Mouse (Mus musculus): ENCODE measurements around the gene 4930523C07Rik. TPM values are rescaled to one million over a fixed set of nuclear protein-coding genes. Genes with fewer than 3 reads are reported as not detected.
A peak's percentile ranks its signal among the peaks of the same experiment; 100 is the strongest.

4930523C07Rik gene
- 8.4 and 9.5 TPM in 2 replicates for polyA plus RNA-seq (2012; rRNA removed)

DNA sequence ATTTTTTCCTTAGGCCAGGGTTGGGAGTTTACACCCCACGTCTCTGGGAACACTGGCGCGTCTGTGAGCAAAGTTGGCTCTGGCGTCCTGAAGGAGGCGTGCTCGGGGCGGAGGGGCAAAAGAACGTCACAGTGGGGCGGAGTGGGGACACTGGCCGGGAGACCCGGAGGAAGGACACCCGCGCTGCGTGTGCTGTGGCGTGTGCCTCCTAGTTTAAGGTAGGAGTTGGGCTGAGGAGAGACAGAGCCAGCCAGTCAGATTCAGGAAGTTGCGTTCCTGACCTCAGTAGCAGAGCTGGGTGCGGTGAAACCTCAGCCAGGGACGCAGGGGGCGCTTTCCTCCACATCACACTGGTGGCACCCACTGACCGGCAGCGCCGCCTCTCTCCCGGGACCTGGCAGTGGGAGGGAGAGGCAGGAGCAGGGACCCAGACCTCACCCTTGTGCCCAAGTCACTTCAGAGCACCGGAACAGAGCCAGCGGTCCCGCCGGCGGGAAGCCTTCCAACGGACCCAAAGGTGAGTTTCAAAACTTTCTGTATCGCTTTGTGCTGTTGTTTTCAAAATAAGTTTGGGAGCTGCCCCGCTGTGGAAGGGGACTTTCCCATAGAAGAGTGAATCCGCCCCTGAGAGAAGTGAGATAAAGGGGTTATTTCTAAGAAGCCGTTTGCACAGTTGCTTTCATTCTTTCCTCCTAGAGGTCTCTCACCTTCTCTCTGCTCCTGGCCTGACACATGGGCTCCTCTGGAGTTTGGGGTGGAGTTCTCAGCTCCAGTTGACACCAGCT lies at the start of gene 4930523C07Rik:
Gene 4930523C07Rik (plus strand): TSS at position 146 of the 785 bp plus-strand sequence.
- DNase-seq = peak; percentile 86
- H3K4me3 ChIP-seq (ENCODE audit: insufficient read depth, low read depth, low read length) = peak within 1 kb of the TSS; percentile 72
- no peaks in the 10 kb centered on the region for H3K36me3 ChIP-seq (ENCODE audit: control insufficient read depth, insufficient read depth, low read length)
- no peaks in the 10 kb centered on the region for H3K27me3 ChIP-seq (replicated peaks; ENCODE audit: control insufficient read depth, insufficient read depth, low read length)
- TF ChIP-seq POLR2A (IDR thresholded peaks at IDR 0.05; ENCODE audit: low read depth, low read length) (peak; percentile 63), CTCF (conservative IDR thresholded peaks at IDR 0.05; ENCODE audit: insufficient read depth, insufficient read length, low read depth, low read length) (peak; percentile 54)
- 1% methylated on average over 33 of the region's 33 CpGs for WGBS
- H3K4me1 ChIP-seq (ENCODE audit: control insufficient read depth, insufficient read depth, low read length) = peaks cover 9% of the 10 kb centered on the region; the same call in 1 of the 2 replicates
- peak within 1 kb of the TSS; percentile 61 for H3K27ac ChIP-seq (ENCODE audit: insufficient read depth, low read depth, low read length)

DNA sequence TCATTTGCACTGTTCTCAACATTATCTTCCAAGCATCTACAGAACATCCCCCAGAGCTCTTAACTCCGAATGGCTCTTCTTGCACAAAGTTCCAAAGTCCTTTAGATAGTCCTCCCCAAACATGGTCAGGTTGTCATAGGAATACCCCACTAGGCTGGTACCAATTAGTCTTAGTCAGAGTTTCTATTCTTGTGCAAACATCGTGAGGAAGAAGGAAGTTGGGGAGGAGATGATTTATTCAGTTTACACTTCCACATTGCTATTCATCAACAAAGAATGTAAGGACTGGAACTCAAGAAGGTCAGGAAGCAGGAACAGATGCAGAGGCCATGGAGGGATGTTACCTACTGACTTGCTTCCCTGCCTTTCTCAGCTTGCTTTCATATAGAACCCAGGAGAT lies 46.9 kb upstream of the 4930523C07Rik start:
- Histone ChIP-seq H3K4me3 (ENCODE audit: insufficient read depth, low read depth, low read length) (no peak overlapping the region), H3K4me1 (ENCODE audit: control insufficient read depth, insufficient read depth, low read length) (no peaks in the 10 kb centered on the region), H3K27ac (ENCODE audit: insufficient read depth, low read depth, low read length) (no peak overlapping the region), H3K36me3 (ENCODE audit: control insufficient read depth, insufficient read depth, low read length) (no peaks in the 10 kb centered on the region), H3K27me3 (replicated peaks; ENCODE audit: control insufficient read depth, insufficient read depth, low read length) (no peaks in the 10 kb centered on the region)
- no peak for TF ChIP-seq CTCF (conservative IDR thresholded peaks at IDR 0.05; ENCODE audit: insufficient read depth, insufficient read length, low read depth, low read length)
- TF ChIP-seq POLR2A (IDR thresholded peaks at IDR 0.05; ENCODE audit: low read depth, low read length) = no peak
- WGBS = 39% methylated on average over 2 of the region's 2 CpGs
- DNase-seq = no peak

DNA sequence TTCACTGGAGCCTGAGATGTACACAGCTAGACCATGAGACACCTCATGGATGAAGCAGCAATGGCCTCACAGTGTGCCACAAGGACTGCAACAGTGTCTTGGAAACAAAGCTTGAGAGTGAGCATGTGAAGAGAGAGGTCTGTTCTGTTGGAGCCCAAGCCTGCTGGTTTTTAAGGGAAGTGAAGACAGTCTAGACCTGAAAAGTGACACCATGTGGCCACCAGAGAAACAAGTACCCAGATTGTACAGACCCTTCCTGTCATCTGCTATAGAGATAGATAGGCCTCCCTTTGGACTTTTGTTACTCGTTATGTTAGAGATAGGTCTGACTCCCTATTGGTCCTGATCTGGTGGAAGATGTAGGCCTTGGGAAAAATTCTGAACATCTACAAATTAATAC lies 45.8 kb upstream of the 4930523C07Rik start:
- no peaks in the 10 kb centered on the region for H3K36me3 ChIP-seq (ENCODE audit: control insufficient read depth, insufficient read depth, low read length)
- no peak overlapping the region for H3K4me3 ChIP-seq (ENCODE audit: insufficient read depth, low read depth, low read length)
- H3K27me3 ChIP-seq (replicated peaks; ENCODE audit: control insufficient read depth, insufficient read depth, low read length) = no peaks in the 10 kb centered on the region
- no peaks in the 10 kb centered on the region for H3K4me1 ChIP-seq (ENCODE audit: control insufficient read depth, insufficient read depth, low read length)
- no peak overlapping the region for H3K27ac ChIP-seq (ENCODE audit: insufficient read depth, low read depth, low read length)
- TF ChIP-seq POLR2A (IDR thresholded peaks at IDR 0.05; ENCODE audit: low read depth, low read length) (no peak), CTCF (conservative IDR thresholded peaks at IDR 0.05; ENCODE audit: insufficient read depth, insufficient read length, low read depth, low read length) (no peak)
- 84% methylated on average over 1 of the region's 1 CpGs for WGBS
- no peak for DNase-seq

DNA sequence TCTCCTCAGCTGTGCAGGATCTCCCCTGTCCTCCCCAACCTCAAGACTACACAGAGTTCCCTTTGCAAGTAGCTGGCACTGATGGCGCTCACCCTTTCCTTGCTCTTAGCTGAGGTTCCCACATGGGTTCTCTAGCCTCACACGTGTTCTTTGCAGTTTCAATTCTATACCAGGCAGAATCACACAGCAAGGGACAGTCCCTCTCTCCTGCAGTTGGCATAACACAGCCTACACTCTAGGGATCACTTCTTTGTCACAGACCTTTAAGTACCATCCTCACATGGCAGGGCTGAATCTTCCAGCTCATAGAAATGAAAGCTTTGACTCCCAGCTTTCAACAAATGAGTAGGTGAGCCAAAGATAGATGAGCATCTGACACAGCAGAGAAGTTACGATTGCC lies 45.0 kb upstream of the 4930523C07Rik start:
- H3K27me3 ChIP-seq (replicated peaks; ENCODE audit: control insufficient read depth, insufficient read depth, low read length) = no peaks in the 10 kb centered on the region
- no peak for TF ChIP-seq CTCF (conservative IDR thresholded peaks at IDR 0.05; ENCODE audit: insufficient read depth, insufficient read length, low read depth, low read length)
- no peak for TF ChIP-seq POLR2A (IDR thresholded peaks at IDR 0.05; ENCODE audit: low read depth, low read length)
- H3K36me3 ChIP-seq (ENCODE audit: control insufficient read depth, insufficient read depth, low read length) = no peaks in the 10 kb centered on the region
- H3K4me3 ChIP-seq (ENCODE audit: insufficient read depth, low read depth, low read length) = no peak overlapping the region
- no peaks in the 10 kb centered on the region for H3K4me1 ChIP-seq (ENCODE audit: control insufficient read depth, insufficient read depth, low read length)
- WGBS = 84% methylated on average over 3 of the region's 3 CpGs
- H3K27ac ChIP-seq (ENCODE audit: insufficient read depth, low read depth, low read length) = no peak overlapping the region
- no peak for DNase-seq

DNA sequence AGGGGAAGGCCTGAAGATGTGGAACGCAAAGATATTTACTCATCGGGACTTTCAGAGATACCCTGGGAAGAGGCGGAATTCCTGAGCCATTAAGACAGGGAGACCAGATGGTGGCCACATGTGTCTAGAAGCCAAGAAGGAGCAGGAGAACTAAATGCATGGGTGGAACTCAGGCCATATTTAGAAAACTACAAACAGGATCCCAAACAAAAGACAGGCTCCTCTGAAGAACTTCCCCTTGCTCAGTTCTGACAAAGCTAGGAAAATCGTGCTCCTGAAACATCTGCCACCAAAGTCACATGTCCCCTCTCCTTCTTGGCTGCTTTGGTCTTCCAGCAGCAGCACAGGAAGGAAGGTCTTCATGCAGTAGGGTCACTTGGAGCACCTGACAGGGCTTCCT lies 38.9 kb upstream of the 4930523C07Rik start:
- H3K4me1 ChIP-seq (ENCODE audit: control insufficient read depth, insufficient read depth, low read length) = no peaks in the 10 kb centered on the region
- TF ChIP-seq POLR2A (IDR thresholded peaks at IDR 0.05; ENCODE audit: low read depth, low read length) (no peak), CTCF (conservative IDR thresholded peaks at IDR 0.05; ENCODE audit: insufficient read depth, insufficient read length, low read depth, low read length) (no peak)
- H3K4me3 ChIP-seq (ENCODE audit: insufficient read depth, low read depth, low read length) = no peak overlapping the region
- no peaks in the 10 kb centered on the region for H3K36me3 ChIP-seq (ENCODE audit: control insufficient read depth, insufficient read depth, low read length)
- H3K27ac ChIP-seq (ENCODE audit: insufficient read depth, low read depth, low read length) = no peak overlapping the region
- H3K27me3 ChIP-seq (replicated peaks; ENCODE audit: control insufficient read depth, insufficient read depth, low read length) = no peaks in the 10 kb centered on the region
- no peak for DNase-seq
- WGBS = 81% methylated on average over 4 of the region's 4 CpGs

DNA sequence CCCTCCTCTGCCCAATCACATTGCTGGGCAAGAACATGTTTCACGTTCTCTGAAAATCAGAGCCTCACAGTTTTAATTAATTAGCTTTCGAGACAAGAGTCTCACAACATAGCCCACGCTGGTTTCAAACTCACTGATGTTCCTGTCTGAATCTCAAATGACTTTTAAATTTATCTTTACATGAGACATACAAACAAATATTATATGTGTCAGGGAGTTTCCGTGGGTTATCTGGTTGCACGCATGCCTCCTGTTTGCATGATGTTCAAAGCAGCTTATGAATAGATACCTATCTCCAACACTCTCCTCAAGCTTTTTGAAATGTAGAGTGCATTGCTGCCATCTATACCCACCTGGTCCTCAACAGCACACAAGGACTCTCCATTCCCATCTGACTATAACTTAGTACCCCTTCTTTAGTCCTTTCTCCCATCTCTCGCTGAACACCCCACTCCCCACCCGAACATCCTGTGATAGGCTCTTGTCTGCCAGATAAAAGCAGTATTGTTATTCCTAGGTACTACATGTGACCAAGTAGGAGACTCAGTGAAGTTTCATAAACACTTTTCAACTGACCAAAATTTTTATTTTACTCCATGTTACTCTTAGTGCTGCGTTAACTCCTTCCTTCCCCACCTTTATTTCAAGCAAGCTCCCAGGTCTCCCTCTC lies 37.1 kb upstream of the 4930523C07Rik start:
- TF ChIP-seq POLR2A (IDR thresholded peaks at IDR 0.05; ENCODE audit: low read depth, low read length) = no peak
- TF ChIP-seq CTCF (conservative IDR thresholded peaks at IDR 0.05; ENCODE audit: insufficient read depth, insufficient read length, low read depth, low read length) = no peak
- 90% methylated on average over 8 of the region's 8 CpGs for WGBS
- H3K36me3 ChIP-seq (ENCODE audit: control insufficient read depth, insufficient read depth, low read length) = no peaks in the 10 kb centered on the region
- H3K4me1 ChIP-seq (ENCODE audit: control insufficient read depth, insufficient read depth, low read length) = no peaks in the 10 kb centered on the region
- DNase-seq = no peak
- no peak overlapping the region for H3K4me3 ChIP-seq (ENCODE audit: insufficient read depth, low read depth, low read length)
- no peaks in the 10 kb centered on the region for H3K27me3 ChIP-seq (replicated peaks; ENCODE audit: control insufficient read depth, insufficient read depth, low read length)
- no peak overlapping the region for H3K27ac ChIP-seq (ENCODE audit: insufficient read depth, low read depth, low read length)

DNA sequence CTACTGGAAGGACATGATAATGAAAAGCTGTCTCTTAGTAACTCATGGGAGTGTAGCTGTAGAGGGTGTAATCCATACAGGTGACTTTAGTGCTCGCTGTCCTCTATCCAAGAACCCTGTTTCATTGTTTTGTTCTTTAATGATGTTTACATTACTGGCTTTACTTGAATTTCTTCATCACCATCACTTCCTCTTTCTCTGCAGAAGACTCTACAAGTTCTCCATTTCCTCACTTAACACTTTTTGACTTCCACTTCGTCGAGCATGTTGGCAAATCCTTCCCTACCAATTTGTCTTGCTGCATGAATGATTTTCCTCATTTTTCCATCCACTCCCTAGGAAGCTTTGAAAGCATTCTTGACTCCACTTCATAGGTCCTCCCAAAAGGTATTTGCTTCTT lies 31.1 kb upstream of the 4930523C07Rik start:
- Histone ChIP-seq H3K27ac (ENCODE audit: insufficient read depth, low read depth, low read length) (no peak overlapping the region), H3K4me3 (ENCODE audit: insufficient read depth, low read depth, low read length) (no peak overlapping the region), H3K36me3 (ENCODE audit: control insufficient read depth, insufficient read depth, low read length) (no peaks in the 10 kb centered on the region), H3K4me1 (ENCODE audit: control insufficient read depth, insufficient read depth, low read length) (no peaks in the 10 kb centered on the region), H3K27me3 (replicated peaks; ENCODE audit: control insufficient read depth, insufficient read depth, low read length) (no peaks in the 10 kb centered on the region)
- TF ChIP-seq POLR2A (IDR thresholded peaks at IDR 0.05; ENCODE audit: low read depth, low read length) (no peak), CTCF (conservative IDR thresholded peaks at IDR 0.05; ENCODE audit: insufficient read depth, insufficient read length, low read depth, low read length) (no peak)
- DNase-seq = no peak
- 59% methylated on average over 3 of the region's 3 CpGs for WGBS
